Mouse (Mus musculus) E14TG2a.4 (cell line): ENCODE measurements at regions not wholly inside any gene's neighbourhood (a gene's known extent, or its start where the extent isn't known, plus 50 kb on each side); places are given as distances from the start of the nearest gene placed in this dataset.

Experiments
- CTCF ChIP-seq: conservative IDR thresholded peaks from 2 replicates; pipeline ENCODE4 v1.5.1; 2014; ENCODE audit warnings: low read length
- NANOG ChIP-seq: IDR thresholded peaks from 2 replicates; pipeline ENCODE4 v1.6.1; 2014; ENCODE audit warnings: borderline replicate concordance, low read length, mixed read lengths
- POU5F1 ChIP-seq: IDR thresholded peaks from 2 replicates; pipeline ENCODE4 v1.6.1; 2014; ENCODE audit warnings: low read length, borderline replicate concordance

DNA sequence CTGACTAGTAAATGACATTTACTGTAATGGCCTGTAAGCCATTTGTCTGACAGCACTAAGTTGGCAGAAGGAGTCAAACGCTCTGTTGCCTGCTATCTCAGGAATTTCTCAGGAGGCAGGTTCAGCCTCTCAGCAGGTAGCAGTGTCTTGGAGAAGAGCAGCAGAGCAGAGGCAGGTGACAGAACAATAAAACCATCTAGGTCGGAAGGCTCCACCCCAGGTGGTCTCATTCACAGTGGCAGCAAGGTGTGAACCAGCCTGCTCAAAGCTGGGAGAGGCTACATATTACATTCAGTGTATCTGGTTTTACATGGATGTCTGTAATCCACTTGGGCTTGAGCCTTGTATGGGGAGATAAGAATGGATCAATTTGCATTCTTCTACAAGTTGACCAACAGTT, 194.9 kb upstream of the Dpp6 start:
- TF ChIP-seq POU5F1 (no peak), CTCF (no peak), NANOG (peak; percentile 89)
